Mouse (Mus musculus): Measurements from ENCODE around the gene Plaur. TPM values are rescaled to one million over a fixed set of nuclear protein-coding genes. Genes with fewer than 3 reads are reported as not detected.
A peak's percentile ranks its signal among the peaks of the same experiment; 100 is the strongest.

Plaur gene
- polyA plus RNA-seq, 1 experiment, result 38.0 TPM

DNA sequence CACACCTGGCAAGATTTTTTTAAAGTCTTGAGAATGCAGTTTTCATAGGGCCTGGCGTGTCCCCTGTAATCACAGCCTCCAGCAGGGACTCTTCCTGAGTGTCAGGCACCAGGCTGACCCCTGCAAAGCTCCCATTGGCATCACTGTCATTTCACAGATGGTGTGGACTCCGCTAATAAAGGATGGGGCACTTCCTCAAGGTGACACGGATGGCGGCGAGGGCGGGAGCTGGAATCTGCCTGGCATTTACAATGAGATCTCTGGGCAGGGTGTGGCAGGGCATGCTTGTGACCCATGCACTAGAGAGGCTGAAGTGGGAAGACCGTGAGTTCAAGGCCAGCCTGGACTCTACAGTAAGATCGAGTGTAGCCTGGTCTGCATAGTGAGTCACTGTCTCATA lies 26.0 kb downstream of the Plaur start:
- no peak overlapping the region for H3K9ac ChIP-seq (ENCODE audit: low read depth, poor library complexity, severe bottlenecking)
- no peak overlapping the region for H3K27ac ChIP-seq (ENCODE audit: insufficient read depth, low read length)
- H3K27me3 ChIP-seq (ENCODE audit: control insufficient read depth, insufficient read depth, low read length, poor library complexity, severe bottlenecking), result no peaks in the 10 kb centered on the region
- no peaks in the 10 kb centered on the region for H3K36me3 ChIP-seq (ENCODE audit: control insufficient read depth, insufficient read depth, low read length, poor library complexity, severe bottlenecking)
- peaks cover 2% of the 10 kb centered on the region for H3K4me1 ChIP-seq (ENCODE audit: control insufficient read depth, insufficient read depth, low read length)
- no peak for TF ChIP-seq EP300 (IDR thresholded peaks at IDR 0.05; ENCODE audit: insufficient read depth, low read depth, low read length)
- TF ChIP-seq POLR2A (IDR thresholded peaks at IDR 0.05; ENCODE audit: insufficient read depth, low read length), result no peak
- no peak for TF ChIP-seq CTCF (IDR thresholded peaks at IDR 0.05; ENCODE audit: low read depth, low read length)
- H3K4me3 ChIP-seq (ENCODE audit: low read depth, low read length), result no peak overlapping the region
- H3K9me3 ChIP-seq (replicated peaks; ENCODE audit: control insufficient read depth, insufficient read depth, low read length, poor library complexity, severe bottlenecking), result no peaks in the 10 kb centered on the region

DNA sequence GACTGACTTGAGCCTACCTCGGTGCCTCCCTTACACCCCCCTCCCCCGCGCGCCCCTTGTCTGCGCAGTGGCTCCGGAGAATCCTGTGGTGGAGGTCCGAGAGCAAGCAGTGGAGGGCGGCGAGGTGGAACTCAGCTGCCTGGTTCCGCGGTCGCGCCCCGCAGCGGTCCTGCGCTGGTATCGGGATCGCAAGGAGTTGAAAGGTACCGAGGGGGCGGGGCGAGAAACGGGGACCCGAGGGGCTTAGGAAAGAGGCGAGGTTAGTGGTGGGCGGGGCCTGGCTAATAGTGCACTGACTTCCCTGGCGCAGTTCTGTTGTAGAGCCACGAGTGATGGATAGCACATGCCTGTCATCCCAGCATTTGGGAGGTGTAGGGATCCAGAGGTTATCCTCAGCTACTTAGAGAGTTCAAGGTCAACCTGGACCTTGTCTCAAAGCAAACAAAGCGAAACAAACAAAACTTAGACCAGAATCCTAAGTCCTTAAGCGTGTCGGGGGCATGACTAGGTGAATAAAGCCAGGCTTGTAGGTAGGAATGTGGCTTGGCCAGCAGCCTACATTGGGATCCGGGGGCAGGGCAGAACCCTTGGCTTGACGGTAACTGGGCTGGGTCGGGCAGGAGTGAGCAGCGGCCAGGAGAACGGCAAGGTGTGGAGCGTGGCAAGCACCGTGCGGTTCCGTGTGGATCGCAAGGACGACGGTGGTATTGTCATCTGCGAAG lies 37.7 kb downstream of the Plaur start:
- H3K9me3 ChIP-seq (replicated peaks; ENCODE audit: control insufficient read depth, insufficient read depth, low read length, poor library complexity, severe bottlenecking), result no peaks in the 10 kb centered on the region
- peaks cover 4% of the 10 kb centered on the region for H3K4me1 ChIP-seq (ENCODE audit: control insufficient read depth, insufficient read depth, low read length)
- 0 out of 2 replicates have a peak overlapping the region, but pooled peaks have one; percentile 13 for H3K9ac ChIP-seq (ENCODE audit: low read depth, poor library complexity, severe bottlenecking)
- H3K27me3 ChIP-seq (ENCODE audit: control insufficient read depth, insufficient read depth, low read length, poor library complexity, severe bottlenecking), result no peaks in the 10 kb centered on the region
- H3K4me3 ChIP-seq (ENCODE audit: low read depth, low read length), result peak overlapping the region; percentile 38
- H3K36me3 ChIP-seq (ENCODE audit: control insufficient read depth, insufficient read depth, low read length, poor library complexity, severe bottlenecking), result no peaks in the 10 kb centered on the region
- TF ChIP-seq CTCF (IDR thresholded peaks at IDR 0.05; ENCODE audit: low read depth, low read length) (no peak), EP300 (IDR thresholded peaks at IDR 0.05; ENCODE audit: insufficient read depth, low read depth, low read length) (no peak), POLR2A (IDR thresholded peaks at IDR 0.05; ENCODE audit: insufficient read depth, low read length) (no peak)
- no peak overlapping the region for H3K27ac ChIP-seq (ENCODE audit: insufficient read depth, low read length)

- TF ChIP-seq CTCF (IDR thresholded peaks at IDR 0.05; ENCODE audit: low read depth, low read length) (peak; percentile 64), POLR2A (IDR thresholded peaks at IDR 0.05; ENCODE audit: insufficient read depth, low read length) (no peak)
- H3K9ac ChIP-seq (ENCODE audit: low read depth, poor library complexity, severe bottlenecking), result no peak overlapping the region
- H3K27ac ChIP-seq (ENCODE audit: insufficient read depth, low read length), result no peak overlapping the region
- no peaks in the 10 kb centered on the region for H3K9me3 ChIP-seq (replicated peaks; ENCODE audit: control insufficient read depth, insufficient read depth, low read length, poor library complexity, severe bottlenecking)
- H3K36me3 ChIP-seq (ENCODE audit: control insufficient read depth, insufficient read depth, low read length, poor library complexity, severe bottlenecking), result no peaks in the 10 kb centered on the region
- H3K27me3 ChIP-seq (ENCODE audit: control insufficient read depth, insufficient read depth, low read length, poor library complexity, severe bottlenecking), result no peaks in the 10 kb centered on the region
- H3K4me3 ChIP-seq (ENCODE audit: low read depth, low read length), result no peak overlapping the region
- peaks cover 4% of the 10 kb centered on the region for H3K4me1 ChIP-seq (ENCODE audit: control insufficient read depth, insufficient read depth, low read length)
Measured at GRCm38 (mm10) chr7:24500929-24501328, 38.6 kb downstream of the Plaur start.

GRCm38 (mm10) chr7:24501492-24501891 lies 39.2 kb downstream of the Plaur start:
- Histone ChIP-seq H3K4me1 (ENCODE audit: control insufficient read depth, insufficient read depth, low read length) (peaks cover 4% of the 10 kb centered on the region), H3K9me3 (replicated peaks; ENCODE audit: control insufficient read depth, insufficient read depth, low read length, poor library complexity, severe bottlenecking) (no peaks in the 10 kb centered on the region), H3K36me3 (ENCODE audit: control insufficient read depth, insufficient read depth, low read length, poor library complexity, severe bottlenecking) (no peaks in the 10 kb centered on the region), H3K27me3 (ENCODE audit: control insufficient read depth, insufficient read depth, low read length, poor library complexity, severe bottlenecking) (no peaks in the 10 kb centered on the region), H3K9ac (ENCODE audit: low read depth, poor library complexity, severe bottlenecking) (no peak overlapping the region), H3K4me3 (ENCODE audit: low read depth, low read length) (no peak overlapping the region), H3K27ac (ENCODE audit: insufficient read depth, low read length) (no peak overlapping the region)
- TF ChIP-seq EP300 (IDR thresholded peaks at IDR 0.05; ENCODE audit: insufficient read depth, low read depth, low read length) (no peak), CTCF (IDR thresholded peaks at IDR 0.05; ENCODE audit: low read depth, low read length) (peak; percentile 91), POLR2A (IDR thresholded peaks at IDR 0.05; ENCODE audit: insufficient read depth, low read length) (no peak)

GRCm38 (mm10) chr7:24504004-24504403 lies 41.7 kb downstream of the Plaur start:
- Histone ChIP-seq H3K36me3 (ENCODE audit: control insufficient read depth, insufficient read depth, low read length, poor library complexity, severe bottlenecking) (no peaks in the 10 kb centered on the region), H3K9me3 (replicated peaks; ENCODE audit: control insufficient read depth, insufficient read depth, low read length, poor library complexity, severe bottlenecking) (no peaks in the 10 kb centered on the region), H3K4me1 (ENCODE audit: control insufficient read depth, insufficient read depth, low read length) (peaks cover 2% of the 10 kb centered on the region), H3K27me3 (ENCODE audit: control insufficient read depth, insufficient read depth, low read length, poor library complexity, severe bottlenecking) (no peaks in the 10 kb centered on the region), H3K9ac (ENCODE audit: low read depth, poor library complexity, severe bottlenecking) (no peak overlapping the region), H3K27ac (ENCODE audit: insufficient read depth, low read length) (no peak overlapping the region), H3K4me3 (ENCODE audit: low read depth, low read length) (no peak overlapping the region)
- TF ChIP-seq POLR2A (IDR thresholded peaks at IDR 0.05; ENCODE audit: insufficient read depth, low read length), result no peak
- TF ChIP-seq EP300 (IDR thresholded peaks at IDR 0.05; ENCODE audit: insufficient read depth, low read depth, low read length), result no peak
- no peak for TF ChIP-seq CTCF (IDR thresholded peaks at IDR 0.05; ENCODE audit: low read depth, low read length)

- TF ChIP-seq CTCF (IDR thresholded peaks at IDR 0.05; ENCODE audit: low read depth, low read length) (no peak), EP300 (IDR thresholded peaks at IDR 0.05; ENCODE audit: insufficient read depth, low read depth, low read length) (peak; percentile 59; the same call in 1 of the 2 replicates)
- no peak overlapping the region for H3K9ac ChIP-seq (ENCODE audit: low read depth, poor library complexity, severe bottlenecking)
- H3K4me1 ChIP-seq (ENCODE audit: control insufficient read depth, insufficient read depth, low read length), result peaks cover 2% of the 10 kb centered on the region
- H3K36me3 ChIP-seq (ENCODE audit: control insufficient read depth, insufficient read depth, low read length, poor library complexity, severe bottlenecking), result no peaks in the 10 kb centered on the region
- H3K27ac ChIP-seq (ENCODE audit: insufficient read depth, low read length), result peak overlapping the region; percentile 84
- no peak overlapping the region for H3K4me3 ChIP-seq (ENCODE audit: low read depth, low read length)
- no peaks in the 10 kb centered on the region for H3K9me3 ChIP-seq (replicated peaks; ENCODE audit: control insufficient read depth, insufficient read depth, low read length, poor library complexity, severe bottlenecking)
- H3K27me3 ChIP-seq (ENCODE audit: control insufficient read depth, insufficient read depth, low read length, poor library complexity, severe bottlenecking), result no peaks in the 10 kb centered on the region
Measured at GRCm38 (mm10) chr7:24504868-24505267, 42.6 kb downstream of the Plaur start.
